Mouse (Mus musculus) cerebellum, adult 2 months (tissue): ENCODE measurements around the gene Shpk. TPM values are rescaled to one million over a fixed set of nuclear protein-coding genes. Genes with fewer than 3 reads are reported as not detected.

Source experiments
- DNase-seq, 2 experiments: peaks; one replicate each; pipeline ENCODE4 v3.0.0; 2021
- H3K27ac ChIP-seq: fragments of 200-500 bp; 2 replicates; pipeline ENCODE4 v1.5.1; 2012; ENCODE audit warnings: low read length, control low read depth, inconsistent platforms; ENCODE audit not compliant: insufficient read depth
- H3K27me3 ChIP-seq: fragments of 200-500 bp; 2 replicates; pipeline ENCODE4 v1.6.1; 2012; ENCODE audit warnings: inconsistent platforms, mild to moderate bottlenecking, low read length, moderate library complexity; ENCODE audit not compliant: control insufficient read depth, insufficient read depth
- H3K4me1 ChIP-seq: fragments of 200-500 bp; 2 replicates; pipeline ENCODE4 v1.6.1; 2011; ENCODE audit warnings: low read length; ENCODE audit not compliant: control insufficient read depth, insufficient read depth
- H3K4me3 ChIP-seq: fragments of 200-500 bp; replicated peaks from 2 replicates; pipeline ENCODE3; 2011; ENCODE audit warnings: mild to moderate bottlenecking, low read depth, low read length, control low read depth; ENCODE audit not compliant: insufficient read depth
- CTCF ChIP-seq: fragments of 200-500 bp; IDR thresholded peaks from 2 replicates; pipeline ENCODE4 v1.5.1; 2011; ENCODE audit warnings: low read depth, mild to moderate bottlenecking, control low read depth, low read length, moderate library complexity, borderline replicate concordance; ENCODE audit not compliant: insufficient read depth
- POLR2A ChIP-seq: fragments of 200-500 bp; IDR thresholded peaks from 2 replicates; pipeline ENCODE4 v1.6.1; 2011; ENCODE audit warnings: low read length, control low read depth, borderline replicate concordance; ENCODE audit not compliant: insufficient read depth
- WGBS: fragments of 180-500 bp; shearing (Covaris S2); methylation state at CpG from one replicate; pipeline ENCODE4 v1.1.7; 2018; 5-methylcytosine and 5-hydroxymethylcytosine counted together
- polyA plus RNA-seq: library from polyadenylated mRNA; depleted of rRNA; stranded (reverse); fragments of >200 nt; gene quantifications from 2 replicates; pipeline ENCODE4 v1.2.3, GENCODE M21; 2012; rRNA removed

Gene Shpk
- polyA plus RNA-seq, 1 experiment: 4.1 TPM

GRCm38 (mm10) chr11:73242199-73242598 lies 42.9 kb downstream of the Shpk start:
- WGBS: 82% methylated on average over 6 of the region's 6 CpGs
- Histone ChIP-seq H3K27me3 (no peaks in the 10 kb centered on the region), H3K27ac (no peak overlapping the region), H3K4me1 (no peaks in the 10 kb centered on the region), H3K4me3 (no peak overlapping the region)
- DNase-seq: no peak
- TF ChIP-seq POLR2A: no peak

GRCm38 (mm10) chr11:73242777-73243176 lies 43.5 kb downstream of the Shpk start:
- TF ChIP-seq CTCF (no peak), POLR2A (no peak)
- DNase-seq: no peak
- no peaks in the 10 kb centered on the region for H3K27me3 ChIP-seq
- 90% methylated on average over 4 of the region's 4 CpGs for WGBS
- H3K4me3 ChIP-seq: no peak overlapping the region
- H3K27ac ChIP-seq: no peak overlapping the region
- no peaks in the 10 kb centered on the region for H3K4me1 ChIP-seq

GRCm38 (mm10) chr11:73257362-73257945 lies 58.2 kb downstream of the Shpk start:
- Histone ChIP-seq H3K4me1 (no peaks in the 10 kb centered on the region), H3K4me3 (no peak overlapping the region), H3K27me3 (no peaks in the 10 kb centered on the region), H3K27ac (no peak overlapping the region)
- TF ChIP-seq CTCF (no peak), POLR2A (no peak)
- 72% methylated on average over 4 of the region's 4 CpGs for WGBS
- no peak for DNase-seq

- TF ChIP-seq POLR2A: no peak
- no peak for TF ChIP-seq CTCF
- Histone ChIP-seq H3K27me3 (no peaks in the 10 kb centered on the region), H3K4me1 (no peaks in the 10 kb centered on the region), H3K27ac (no peak overlapping the region), H3K4me3 (no peak overlapping the region)
- no peak for DNase-seq
Observed at GRCm38 (mm10) chr11:73258664-73259063, 59.4 kb downstream of the Shpk start.

GRCm38 (mm10) chr11:73260457-73260856 lies 61.2 kb downstream of the Shpk start:
- no peak overlapping the region for H3K27ac ChIP-seq
- no peaks in the 10 kb centered on the region for H3K27me3 ChIP-seq
- TF ChIP-seq POLR2A (no peak), CTCF (no peak)
- no peak overlapping the region for H3K4me3 ChIP-seq
- no peaks in the 10 kb centered on the region for H3K4me1 ChIP-seq
- 65% methylated on average over 3 of the region's 3 CpGs for WGBS
- no peak for DNase-seq

- 81% methylated on average over 1 of the region's 1 CpGs for WGBS
- no peak overlapping the region for H3K27ac ChIP-seq
- no peak for DNase-seq
- no peak overlapping the region for H3K4me3 ChIP-seq
- no peaks in the 10 kb centered on the region for H3K4me1 ChIP-seq
- TF ChIP-seq POLR2A (no peak), CTCF (no peak)
- H3K27me3 ChIP-seq: no peaks in the 10 kb centered on the region
Observed at GRCm38 (mm10) chr11:73261385-73261784, 62.1 kb downstream of the Shpk start.

GRCm38 (mm10) chr11:73267267-73267666 lies 68.0 kb downstream of the Shpk start, which contains the start of gene Trpv3:
Gene Trpv3 (plus strand): TSS chr11:73267388.
- Histone ChIP-seq H3K4me1 (no peaks in the 10 kb centered on the region), H3K4me3 (no peak within 1 kb of the TSS), H3K27me3 (no peaks in the 10 kb centered on the region), H3K27ac (no peak within 1 kb of the TSS)
- 88% methylated on average over 7 of the region's 7 CpGs for WGBS
- TF ChIP-seq POLR2A (no peak), CTCF (no peak)
- no peak for DNase-seq

Other genes starting within 250 kb of the Shpk start
- 104 and 125 TPM in 2 replicates for gene Atp2a3, start 238.3 kb upstream of the Shpk start, polyA plus RNA-seq
- 0.41 and 0.46 TPM in 2 replicates for gene P2rx1, start 200.4 kb upstream of the Shpk start, polyA plus RNA-seq
- 68.8 and 70.8 TPM in 2 replicates for gene Camkk1, start 180.5 kb upstream of the Shpk start, polyA plus RNA-seq
- gene Ncbp3, start 151.7 kb upstream of the Shpk start, polyA plus RNA-seq: 6.4 and 6.5 TPM in 2 replicates
- 0.24 and 0.33 TPM in 2 replicates for gene Itgae, start 108.9 kb upstream of the Shpk start, polyA plus RNA-seq
- gene Haspin, start 61.2 kb upstream of the Shpk start, polyA plus RNA-seq: 0.05 and 0.10 TPM in 2 replicates
- 4.5 and 6.2 TPM in 2 replicates for gene P2rx5, start 39.0 kb upstream of the Shpk start, polyA plus RNA-seq
- gene Emc6, start 22.4 kb upstream of the Shpk start, polyA plus RNA-seq: 78.7 and 80.6 TPM in 2 replicates
- gene Tax1bp3, start 22.4 kb upstream of the Shpk start, polyA plus RNA-seq: 15.9 and 16.5 TPM in 2 replicates
- gene Ctns, start 418 bp upstream of the Shpk start, polyA plus RNA-seq: 26.6 and 26.9 TPM in 2 replicates
- 0.16 and 0.33 TPM in 2 replicates for gene Trpv1, start 34.8 kb downstream of the Shpk start, polyA plus RNA-seq
- gene Trpv3, start 67.9 kb downstream of the Shpk start, polyA plus RNA-seq: 0.19 and 0.46 TPM in 2 replicates
- gene Aspa, start 130.1 kb downstream of the Shpk start, polyA plus RNA-seq: 44.8 and 57.9 TPM in 2 replicates
- gene Gm49340, start 130.3 kb downstream of the Shpk start, polyA plus RNA-seq: not detected in 2 replicates
- 0.08 and 0.22 TPM in 2 replicates for gene Spata22, start 130.3 kb downstream of the Shpk start, polyA plus RNA-seq
- gene Olfr20, start 151.3 kb downstream of the Shpk start, polyA plus RNA-seq: not detected in 2 replicates
- gene Olfr376, start 171.8 kb downstream of the Shpk start, polyA plus RNA-seq: not detected in 2 replicates
- gene Olfr1, start 200.2 kb downstream of the Shpk start, polyA plus RNA-seq: not detected in 2 replicates
- not detected in 2 replicates for gene Olfr378, start 229.0 kb downstream of the Shpk start, polyA plus RNA-seq